Mouse (Mus musculus): Measurements from ENCODE around the gene Mettl13. TPM values are rescaled to one million over a fixed set of nuclear protein-coding genes. Genes with fewer than 3 reads are reported as not detected.

Gene Mettl13
- total RNA-seq, 2 experiments from 2014 or later = 8.8 to 16.0 TPM

GRCm38 (mm10) chr1:162533766-162534560 is 14.4 kb downstream of the Mettl13 start:
- no peak for ATAC-seq (replicated peaks; ENCODE audit: poor library complexity)

GRCm38 (mm10) chr1:162532330-162532729 is 16.0 kb downstream of the Mettl13 start:
- no peak for ATAC-seq (replicated peaks; ENCODE audit: poor library complexity)

DNA sequence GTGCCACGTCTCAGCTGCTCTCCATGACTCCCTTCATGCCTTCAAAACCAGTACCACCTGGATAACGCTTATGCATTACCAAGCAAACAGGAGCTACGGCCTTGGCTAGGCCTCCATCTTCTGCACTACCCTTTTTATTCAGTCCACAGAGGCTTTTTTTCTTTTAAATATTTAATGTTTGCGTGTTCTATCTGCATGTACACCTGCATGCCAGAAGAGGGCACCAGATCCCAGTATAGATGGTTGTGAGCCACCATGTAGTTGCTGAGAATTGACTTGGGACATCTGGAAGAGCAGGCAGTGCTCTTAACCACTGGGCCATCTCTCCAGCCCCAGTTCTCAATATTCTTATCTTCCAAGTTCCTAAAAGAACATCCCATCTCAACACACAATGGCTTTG is 16.8 kb downstream of the Mettl13 start:
- ATAC-seq (replicated peaks; ENCODE audit: poor library complexity) = peak; percentile 52; the same call in 1 of the 2 replicates

DNA sequence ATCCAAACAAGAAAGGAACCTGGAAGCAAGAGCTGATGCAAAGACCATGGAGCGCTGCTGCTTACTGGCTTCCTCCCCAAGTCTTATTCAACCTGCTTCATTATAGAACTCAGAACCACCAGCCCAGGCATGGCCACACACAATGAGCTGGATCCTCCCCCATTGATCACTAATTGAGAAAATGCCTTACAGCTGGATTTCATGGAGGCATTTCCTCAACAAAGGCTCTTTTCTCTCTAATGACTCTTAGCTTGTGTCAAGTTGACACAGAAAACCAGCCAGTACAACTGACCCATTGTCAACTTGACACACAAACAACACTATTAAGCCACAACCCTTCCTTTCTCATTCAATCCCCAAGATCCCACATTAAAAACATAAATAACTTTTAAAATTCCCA is 17.7 kb downstream of the Mettl13 start:
- ATAC-seq (replicated peaks; ENCODE audit: poor library complexity) = no peak

DNA sequence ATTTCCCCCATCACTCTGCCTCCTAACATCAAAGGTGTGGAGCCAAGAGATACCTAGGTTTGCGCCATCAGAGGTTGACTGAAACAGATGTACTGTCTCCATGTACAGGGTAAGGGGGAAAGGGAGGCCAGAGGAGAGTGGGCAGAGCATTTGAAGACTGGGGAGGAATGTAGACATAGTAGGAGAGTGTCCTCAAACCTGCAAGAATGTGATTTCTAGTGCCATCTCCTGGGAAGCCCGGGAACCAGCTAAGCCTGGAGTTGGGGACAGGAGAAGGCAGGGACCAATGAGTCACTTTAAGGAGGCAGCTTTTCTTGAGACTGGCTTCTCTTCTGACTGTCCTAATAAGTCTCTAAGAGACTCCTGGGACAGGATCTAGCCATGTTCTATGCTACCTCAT is 18.7 kb downstream of the Mettl13 start:
- no peak for ATAC-seq (replicated peaks; ENCODE audit: poor library complexity)

DNA sequence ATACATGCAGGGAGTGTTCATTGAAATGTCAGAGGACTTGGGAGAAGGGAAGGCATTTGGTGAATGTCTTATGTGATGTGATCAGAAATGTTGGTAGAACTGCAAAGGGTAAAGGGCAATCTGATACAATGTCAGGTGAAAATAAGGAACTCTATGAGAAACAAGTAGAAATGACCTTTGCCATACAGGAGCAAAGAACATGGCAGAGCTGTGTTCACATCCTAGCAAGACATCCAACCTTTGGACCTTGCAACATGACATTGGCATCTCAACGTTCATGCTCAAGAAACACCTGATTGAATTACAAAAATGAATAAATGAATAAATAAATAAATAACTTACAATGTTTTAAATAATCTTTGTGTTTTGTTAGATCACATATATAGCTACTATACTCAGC is 33.2 kb downstream of the Mettl13 start:
- ATAC-seq (replicated peaks; ENCODE audit: poor library complexity) = no peak

DNA sequence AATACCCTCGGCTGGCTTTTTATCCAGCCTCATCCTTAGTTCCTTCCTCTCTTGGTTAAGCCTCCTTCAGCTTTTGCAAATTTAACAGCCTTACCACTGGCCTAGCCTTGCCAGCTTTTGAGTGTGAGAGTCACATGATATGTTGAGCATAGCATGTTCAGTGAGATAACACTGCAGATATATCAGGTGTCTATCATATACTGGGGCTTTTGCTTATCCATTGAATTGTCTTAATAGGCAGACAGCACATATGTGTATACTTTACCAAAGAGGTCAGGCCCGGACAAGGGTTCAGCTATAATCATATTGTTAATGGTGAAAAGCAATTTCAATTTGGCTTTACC is 38.4 kb downstream of the Mettl13 start:
- peak; percentile 64 for ATAC-seq (replicated peaks; ENCODE audit: poor library complexity)

GRCm38 (mm10) chr1:162509329-162510012 is 38.9 kb downstream of the Mettl13 start:
- peak; percentile 62 for ATAC-seq (replicated peaks; ENCODE audit: poor library complexity)

DNA sequence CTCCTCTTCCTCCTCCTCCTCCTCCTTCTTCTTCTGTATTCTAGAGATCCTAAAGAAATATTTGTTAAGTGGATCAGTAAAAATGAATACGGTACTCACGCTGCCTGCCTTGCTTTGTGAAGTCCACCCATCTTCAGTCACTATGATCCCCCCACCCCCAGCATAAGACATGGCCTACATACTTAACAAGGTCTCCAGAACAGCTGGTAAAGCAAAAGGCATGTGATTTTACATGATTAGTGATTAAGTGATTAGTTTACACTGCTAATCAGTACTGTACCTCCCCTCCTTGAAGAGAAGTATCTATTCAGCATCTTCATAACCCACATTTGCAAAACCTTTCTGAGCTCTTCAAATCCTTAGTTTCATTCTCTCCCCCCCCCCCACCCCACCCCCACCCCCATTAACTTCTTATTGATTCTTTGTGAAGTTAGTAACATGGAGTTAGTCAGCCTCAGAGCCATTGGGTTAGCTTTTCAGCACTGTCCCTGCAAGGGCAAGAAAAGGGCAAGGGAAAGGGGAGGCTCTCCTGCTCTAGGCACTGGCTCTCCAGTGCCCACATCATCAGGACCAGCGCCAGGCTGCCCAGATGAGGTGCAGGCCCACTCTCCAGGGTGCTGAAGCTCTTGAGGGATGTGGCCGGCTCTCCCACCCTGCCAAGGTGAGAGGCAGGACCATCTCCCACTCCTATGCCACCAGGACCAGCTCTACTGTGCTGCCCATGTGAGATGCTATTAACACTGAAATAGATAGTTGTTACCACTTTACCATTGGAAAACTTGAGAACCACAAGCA is 39.9 kb downstream of the Mettl13 start:
- 0 out of 2 replicates have a peak, but pooled peaks have one; percentile 28 for ATAC-seq (replicated peaks; ENCODE audit: poor library complexity)

DNA sequence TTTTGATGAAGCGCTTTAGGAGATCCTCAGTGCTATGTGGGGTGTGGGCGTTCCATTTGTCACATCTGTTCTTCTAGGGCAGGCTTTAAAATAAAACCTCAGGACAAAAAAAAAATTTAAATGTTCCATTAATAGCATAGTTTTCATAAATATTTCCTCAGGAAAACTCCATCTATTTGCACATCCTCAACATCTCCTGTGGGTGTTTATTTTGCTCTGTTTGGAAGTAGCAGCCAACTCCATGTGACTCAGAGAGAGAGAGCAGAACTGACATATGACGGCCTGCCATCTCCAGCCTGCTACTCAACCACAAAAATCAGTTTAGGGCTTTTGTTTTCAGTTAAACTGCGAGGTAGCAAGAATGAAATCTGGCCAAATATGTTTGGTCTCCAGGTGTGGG is 41.8 kb downstream of the Mettl13 start:
- no peak for ATAC-seq (replicated peaks; ENCODE audit: poor library complexity)

- ATAC-seq (replicated peaks; ENCODE audit: poor library complexity) = no peak
These were observed 42.7 kb downstream of the Mettl13 start for GRCm38 (mm10) chr1:162505649-162506048.

Other genes starting within 250 kb of the Mettl13 start
- gene Dnm3, start 70.5 kb downstream of the Mettl13 start, total RNA-seq (2015) = 0.20 TPM in 1 of 2 replicates, not detected in the other
- gene Dnm3, start 70.5 kb downstream of the Mettl13 start, total RNA-seq (2017) = not detected in 2 replicates
- gene Vamp4, start 22.0 kb upstream of the Mettl13 start, total RNA-seq (2015) = 39.8 and 41.7 TPM in 2 replicates
- 21.7 and 25.9 TPM in 2 replicates for gene Vamp4, start 22.0 kb upstream of the Mettl13 start, total RNA-seq (2017)
- gene Myoc, start 90.6 kb upstream of the Mettl13 start, total RNA-seq (2015) = not detected in 2 replicates
- not detected in 2 replicates for gene Myoc, start 90.6 kb upstream of the Mettl13 start, total RNA-seq (2017)
- gene Myocos, start 109.7 kb upstream of the Mettl13 start, total RNA-seq (2015) = not detected in 2 replicates
- not detected in 2 replicates for gene Myocos, start 109.7 kb upstream of the Mettl13 start, total RNA-seq (2017)
- 221 and 254 TPM in 2 replicates for gene Prrc2c, start 192.0 kb upstream of the Mettl13 start, total RNA-seq (2015)
- 97.3 and 159 TPM in 2 replicates for gene Prrc2c, start 192.0 kb upstream of the Mettl13 start, total RNA-seq (2017)

Data from megakaryocyte progenitor cell, adult 5-6 weeks (primary cell).